Mouse (Mus musculus) lung, embryonic 15.5 days (tissue): ENCODE results near the gene Eomes. TPM values are rescaled to one million over a fixed set of nuclear protein-coding genes. Genes with fewer than 3 reads are reported as not detected.

Experiments
- ATAC-seq: fragments of 200-750 bp; cut with Nextera tagmentation; 2 replicates; pipeline ENCODE4 v1.8.0; 2017; ENCODE audit warnings: moderate number of reproducible peaks, borderline replicate concordance; ENCODE audit not compliant: low FRiP score, low TSS enrichment; ENCODE audit errors: extremely low read depth
- H3K27ac ChIP-seq: fragments of 300-500 bp; sonication (generic); 2 replicates; pipeline ENCODE4 v1.5.1; 2015; ENCODE audit warnings: moderate library complexity, mild to moderate bottlenecking, inconsistent platforms
- H3K27me3 ChIP-seq: fragments of 300-500 bp; sonication (generic); 2 replicates; pipeline ENCODE4 v1.6.1; 2015; ENCODE audit warnings: inconsistent platforms
- H3K36me3 ChIP-seq: fragments of 300-500 bp; sonication (generic); 2 replicates; pipeline ENCODE4 v1.6.1; 2015; ENCODE audit warnings: inconsistent platforms
- H3K4me1 ChIP-seq: fragments of 300-500 bp; sonication (generic); 2 replicates; pipeline ENCODE4 v1.6.1; 2015; ENCODE audit warnings: inconsistent platforms
- H3K4me2 ChIP-seq: fragments of 300-500 bp; sonication (generic); 2 replicates; pipeline ENCODE4 v1.6.1; 2015; ENCODE audit warnings: inconsistent platforms, mild to moderate bottlenecking, moderate library complexity
- H3K4me3 ChIP-seq: fragments of 300-500 bp; sonication (generic); 2 replicates; pipeline ENCODE4 v1.5.1; 2015; ENCODE audit warnings: mild to moderate bottlenecking, inconsistent platforms
- H3K9ac ChIP-seq: fragments of 300-500 bp; sonication (generic); 2 replicates; pipeline ENCODE4 v1.6.1; 2015; ENCODE audit warnings: inconsistent platforms
- H3K9me3 ChIP-seq: fragments of 300-500 bp; sonication (generic); 2 replicates; pipeline ENCODE4 v1.6.1; 2016; ENCODE audit warnings: inconsistent platforms
- WGBS: fragments of 180-500 bp; shearing (Covaris S2); methylation state at CpG from one replicate; pipeline ENCODE4 v1.1.7; 2015; 5-methylcytosine and 5-hydroxymethylcytosine counted together
- polyA plus RNA-seq: library from polyadenylated mRNA; unstranded; fragments of >200 nt; fragmentation: Nextera tagmentation; extraction: Ambion mirVana; gene quantifications from 2 replicates; pipeline ENCODE4 v1.2.1, GENCODE M21; 2015

Gene Eomes
- polyA plus RNA-seq, 1 experiment from 2014 or later = not detected

GRCm38 (mm10) chr9:118476766-118477271 is 1.2 kb upstream of the Eomes start:
- H3K36me3 ChIP-seq = no peaks in the 10 kb centered on the region
- H3K9ac ChIP-seq = no peak overlapping the region
- peak overlapping the region; percentile 82 for H3K4me2 ChIP-seq
- H3K4me3 ChIP-seq = peak overlapping the region; percentile 43
- ATAC-seq = no peak
- H3K27ac ChIP-seq = no peak overlapping the region
- WGBS = under 1% methylated on average over 33 of the region's 33 CpGs
- peaks cover 22% of the 10 kb centered on the region for H3K4me1 ChIP-seq
- peaks cover 88% of the 10 kb centered on the region for H3K27me3 ChIP-seq
- H3K9me3 ChIP-seq = no peaks in the 10 kb centered on the region

GRCm38 (mm10) chr9:118477281-118477931 is 606 bp upstream of the Eomes start:
- ATAC-seq = no peak
- H3K4me2 ChIP-seq = peak overlapping the region; percentile 82
- WGBS = under 1% methylated on average over 31 of the region's 31 CpGs
- H3K27ac ChIP-seq = no peak overlapping the region
- H3K4me3 ChIP-seq = peak overlapping the region; percentile 43
- peaks cover 91% of the 10 kb centered on the region for H3K27me3 ChIP-seq
- no peaks in the 10 kb centered on the region for H3K36me3 ChIP-seq
- no peak overlapping the region for H3K9ac ChIP-seq
- no peaks in the 10 kb centered on the region for H3K9me3 ChIP-seq
- peaks cover 22% of the 10 kb centered on the region for H3K4me1 ChIP-seq

GRCm38 (mm10) chr9:118478458-118478838 is 436 bp downstream of the Eomes start:
- H3K4me3 ChIP-seq = peak overlapping the region; percentile 43
- H3K27ac ChIP-seq = no peak overlapping the region
- H3K4me2 ChIP-seq = peak overlapping the region; percentile 82
- WGBS = under 1% methylated on average over 27 of the region's 29 CpGs
- no peaks in the 10 kb centered on the region for H3K9me3 ChIP-seq
- peak; percentile 28; the same call in 1 of the 2 replicates for ATAC-seq
- H3K36me3 ChIP-seq = no peaks in the 10 kb centered on the region
- H3K9ac ChIP-seq = no peak overlapping the region
- H3K27me3 ChIP-seq = peaks cover 92% of the 10 kb centered on the region
- H3K4me1 ChIP-seq = peaks cover 22% of the 10 kb centered on the region

- Histone ChIP-seq H3K36me3 (no peaks in the 10 kb centered on the region), H3K4me1 (peaks cover 22% of the 10 kb centered on the region), H3K27ac (no peak overlapping the region), H3K9ac (no peak overlapping the region; the same call in 1 of the 2 replicates), H3K4me2 (peak overlapping the region; percentile 82), H3K9me3 (no peaks in the 10 kb centered on the region), H3K4me3 (peak overlapping the region; percentile 43), H3K27me3 (peaks cover 97% of the 10 kb centered on the region)
- WGBS = under 1% methylated on average over 82 of the region's 87 CpGs
- peak; percentile 58; the same call in 1 of the 2 replicates for ATAC-seq
These were observed 961 bp downstream of the Eomes start for GRCm38 (mm10) chr9:118478839-118479507.

GRCm38 (mm10) chr9:118479508-118480291 is 1.7 kb downstream of the Eomes start:
- Histone ChIP-seq H3K4me2 (peak overlapping the region; percentile 82), H3K36me3 (no peaks in the 10 kb centered on the region), H3K27ac (no peak overlapping the region), H3K4me3 (peak overlapping the region; percentile 43; the same call in 1 of the 2 replicates), H3K9me3 (no peaks in the 10 kb centered on the region), H3K9ac (no peak overlapping the region), H3K4me1 (peaks cover 22% of the 10 kb centered on the region), H3K27me3 (peaks cover 99% of the 10 kb centered on the region)
- peak; percentile 20; the same call in 1 of the 2 replicates for ATAC-seq
- WGBS = 5% methylated on average over 23 of the region's 23 CpGs

GRCm38 (mm10) chr9:118480292-118480690 is 2.3 kb downstream of the Eomes start:
- Histone ChIP-seq H3K9ac (no peak overlapping the region), H3K27me3 (peaks cover 99% of the 10 kb centered on the region), H3K27ac (no peak overlapping the region), H3K4me3 (no peak overlapping the region), H3K4me1 (peaks cover 22% of the 10 kb centered on the region), H3K4me2 (no peak overlapping the region), H3K9me3 (no peaks in the 10 kb centered on the region), H3K36me3 (no peaks in the 10 kb centered on the region)
- 7% methylated on average over 14 of the region's 14 CpGs for WGBS
- ATAC-seq = no peak

GRCm38 (mm10) chr9:118482210-118482609 is 4.2 kb downstream of the Eomes start:
- H3K9ac ChIP-seq = no peak overlapping the region
- H3K4me1 ChIP-seq = peaks cover 20% of the 10 kb centered on the region
- ATAC-seq = no peak
- H3K9me3 ChIP-seq = no peaks in the 10 kb centered on the region
- no peak overlapping the region for H3K4me3 ChIP-seq
- H3K36me3 ChIP-seq = no peaks in the 10 kb centered on the region
- no peak overlapping the region for H3K4me2 ChIP-seq
- 73% methylated on average over 10 of the region's 10 CpGs for WGBS
- no peak overlapping the region for H3K27ac ChIP-seq
- peaks cover 99% of the 10 kb centered on the region for H3K27me3 ChIP-seq

- Histone ChIP-seq H3K36me3 (no peaks in the 10 kb centered on the region), H3K4me3 (no peak overlapping the region), H3K9me3 (no peaks in the 10 kb centered on the region), H3K27ac (no peak overlapping the region), H3K4me1 (peaks cover 20% of the 10 kb centered on the region), H3K9ac (no peak overlapping the region), H3K4me2 (no peak overlapping the region), H3K27me3 (peaks cover 79% of the 10 kb centered on the region)
- WGBS = 2% methylated on average over 32 of the region's 32 CpGs
- no peak for ATAC-seq
These were observed 8.5 kb downstream of the Eomes start for GRCm38 (mm10) chr9:118486361-118487095.

- whole genome bisulfite sequencing = under 1% methylated on average over 9 of the region's 9 CpGs
These were observed 9.0 kb downstream of the Eomes start for GRCm38 (mm10) chr9:118487096-118487395.

GRCm38 (mm10) chr9:118487636-118488035 is 9.6 kb downstream of the Eomes start:
- no peaks in the 10 kb centered on the region for H3K9me3 ChIP-seq
- peaks cover 71% of the 10 kb centered on the region for H3K27me3 ChIP-seq
- peaks cover 20% of the 10 kb centered on the region for H3K4me1 ChIP-seq
- no peak overlapping the region for H3K27ac ChIP-seq
- no peak for ATAC-seq
- under 1% methylated on average over 22 of the region's 22 CpGs for WGBS
- no peak overlapping the region for H3K9ac ChIP-seq
- H3K4me3 ChIP-seq = peak overlapping the region; percentile 35
- H3K4me2 ChIP-seq = peak overlapping the region; percentile 70
- H3K36me3 ChIP-seq = no peaks in the 10 kb centered on the region

More at GRCm38 (mm10) chr9:118487096-118487395, 9.0 kb downstream of the Eomes start:
- no peak overlapping the region for H3K4me3 ChIP-seq
- H3K4me2 ChIP-seq = no peak overlapping the region
- ATAC-seq = no peak
- H3K4me1 ChIP-seq = peaks cover 20% of the 10 kb centered on the region
- H3K9ac ChIP-seq = no peak overlapping the region
- peaks cover 77% of the 10 kb centered on the region for H3K27me3 ChIP-seq
- no peaks in the 10 kb centered on the region for H3K36me3 ChIP-seq
- no peak overlapping the region for H3K27ac ChIP-seq
- no peaks in the 10 kb centered on the region for H3K9me3 ChIP-seq

- under 1% methylated on average over 28 of the region's 28 CpGs for WGBS
- H3K27ac ChIP-seq = no peak overlapping the region
- ATAC-seq = no peak
- H3K9me3 ChIP-seq = no peaks in the 10 kb centered on the region
- H3K4me3 ChIP-seq = peak overlapping the region; percentile 35
- H3K27me3 ChIP-seq = peaks cover 65% of the 10 kb centered on the region
- no peaks in the 10 kb centered on the region for H3K36me3 ChIP-seq
- peaks cover 20% of the 10 kb centered on the region for H3K4me1 ChIP-seq
- no peak overlapping the region for H3K9ac ChIP-seq
- peak overlapping the region; percentile 70 for H3K4me2 ChIP-seq
These were observed 10.3 kb downstream of the Eomes start for GRCm38 (mm10) chr9:118488138-118488895.
